Mouse (Mus musculus) lung, postnatal 0 days (tissue): ENCODE results near the gene Catsper3. TPM values are rescaled to one million over a fixed set of nuclear protein-coding genes. Genes with fewer than 3 reads are reported as not detected.

Experiments used
- ATAC-seq: fragments of 200-750 bp; cut with Nextera tagmentation; 2 replicates; pipeline ENCODE4 v1.8.0; 2017; ENCODE audit warnings: moderate library complexity
- DNase-seq: peaks from one replicate; pipeline ENCODE4 v3.0.0-alpha.2; 2016; ENCODE audit warnings: low spot score
- H3K27ac ChIP-seq: fragments of 300-500 bp; sonication (generic); 2 replicates; pipeline ENCODE4 v1.5.1; 2014; ENCODE audit warnings: antibody characterized with exemption, mild to moderate bottlenecking, low read length, mixed read lengths
- H3K27me3 ChIP-seq: fragments of 300-500 bp; sonication (generic); replicated peaks from 2 replicates; pipeline ENCODE4 v1.6.1; 2014; ENCODE audit warnings: low read length, mixed read lengths; ENCODE audit not compliant: insufficient read depth
- H3K36me3 ChIP-seq: fragments of 300-500 bp; sonication (generic); 2 replicates; pipeline ENCODE4 v1.6.1; 2014; ENCODE audit warnings: low read length, mixed read lengths; ENCODE audit not compliant: insufficient read depth
- H3K4me1 ChIP-seq: fragments of 300-500 bp; sonication (generic); 2 replicates; pipeline ENCODE4 v1.6.1; 2014; ENCODE audit warnings: antibody characterized with exemption, low read depth, low read length, mixed read lengths; ENCODE audit not compliant: insufficient read depth
- H3K4me2 ChIP-seq: fragments of 300-500 bp; sonication (generic); replicated peaks from 2 replicates; pipeline ENCODE4 v1.6.1; 2014; ENCODE audit warnings: low read depth, mild to moderate bottlenecking, low read length, moderate library complexity, mixed read lengths
- H3K4me3 ChIP-seq: fragments of 300-500 bp; sonication (generic); 2 replicates; pipeline ENCODE4 v1.5.1; 2014; ENCODE audit warnings: low read depth, low read length
- H3K9ac ChIP-seq: fragments of 300-500 bp; sonication (generic); replicated peaks from 2 replicates; pipeline ENCODE4 v1.6.1; 2014; ENCODE audit warnings: low read depth, mild to moderate bottlenecking
- H3K9me3 ChIP-seq: fragments of 300-500 bp; sonication (generic); 2 replicates; pipeline ENCODE4 v1.6.1; 2016; ENCODE audit warnings: low read length, mixed read lengths
- CTCF ChIP-seq: IDR thresholded peaks from 2 replicates; pipeline ENCODE4 v1.5.1; 2016; ENCODE audit warnings: antibody characterized with exemption, mild to moderate bottlenecking
- EP300 ChIP-seq: IDR thresholded peaks from 2 replicates; pipeline ENCODE4 v1.6.1; 2016; ENCODE audit warnings: antibody characterized with exemption, mild to moderate bottlenecking, control low read depth
- WGBS: fragments of 180-500 bp; shearing (Covaris S2); extraction: QIAGEN DNeasy Blood & Tissue Kit; methylation state at CpG from one replicate; pipeline ENCODE4 v1.1.7; 2014; 5-methylcytosine and 5-hydroxymethylcytosine counted together
- polyA plus RNA-seq: library from polyadenylated mRNA; unstranded; fragments of >200 nt; fragmentation: Nextera tagmentation; extraction: Ambion mirVana; gene quantifications from 2 replicates; pipeline ENCODE4 v1.2.1, GENCODE M21; 2015

Gene Catsper3
- polyA plus RNA-seq, 1 experiment from 2014 or later: 0.18 TPM

DNA sequence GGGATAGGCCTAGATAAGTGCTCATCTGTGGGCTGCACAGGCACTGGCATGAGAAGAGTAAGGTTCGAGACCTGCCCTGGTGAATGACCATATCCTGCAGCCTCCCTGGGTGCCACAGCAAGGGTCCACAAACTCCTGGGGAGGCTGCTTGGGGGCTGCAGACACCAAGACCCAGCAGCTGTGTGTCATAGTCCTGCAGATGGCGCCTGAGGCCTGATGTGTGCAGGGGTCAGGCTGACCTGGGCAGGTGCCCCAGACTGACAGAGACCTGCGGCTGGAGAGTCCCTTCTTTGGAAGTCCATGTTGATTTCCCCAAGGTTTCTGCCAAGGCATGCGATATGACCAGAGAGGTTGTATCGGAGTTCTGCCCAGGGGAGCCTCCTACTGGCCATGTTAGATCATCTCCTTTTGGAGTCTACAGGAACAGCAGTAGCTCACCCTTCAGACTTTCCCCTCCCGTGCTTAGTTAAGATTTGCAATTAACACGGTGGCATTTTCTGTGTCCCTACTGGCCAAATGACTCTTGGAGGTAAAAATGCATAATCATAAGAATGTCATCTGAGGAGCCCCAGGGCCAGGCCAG, 24.8 kb downstream of the Catsper3 start:
- H3K9me3 ChIP-seq: no peaks in the 10 kb centered on the region
- H3K4me1 ChIP-seq: no peaks in the 10 kb centered on the region
- WGBS: 61% methylated on average over 7 of the region's 7 CpGs
- no peaks in the 10 kb centered on the region for H3K36me3 ChIP-seq
- H3K27me3 ChIP-seq: no peaks in the 10 kb centered on the region
- no peak overlapping the region for H3K9ac ChIP-seq
- ATAC-seq (no peak), DNase-seq (no peak)
- H3K4me3 ChIP-seq: no peak overlapping the region
- TF ChIP-seq EP300 (no peak), CTCF (peak; percentile 22; the same call in 1 of the 2 replicates)
- H3K4me2 ChIP-seq: no peak overlapping the region
- no peak overlapping the region for H3K27ac ChIP-seq

DNA sequence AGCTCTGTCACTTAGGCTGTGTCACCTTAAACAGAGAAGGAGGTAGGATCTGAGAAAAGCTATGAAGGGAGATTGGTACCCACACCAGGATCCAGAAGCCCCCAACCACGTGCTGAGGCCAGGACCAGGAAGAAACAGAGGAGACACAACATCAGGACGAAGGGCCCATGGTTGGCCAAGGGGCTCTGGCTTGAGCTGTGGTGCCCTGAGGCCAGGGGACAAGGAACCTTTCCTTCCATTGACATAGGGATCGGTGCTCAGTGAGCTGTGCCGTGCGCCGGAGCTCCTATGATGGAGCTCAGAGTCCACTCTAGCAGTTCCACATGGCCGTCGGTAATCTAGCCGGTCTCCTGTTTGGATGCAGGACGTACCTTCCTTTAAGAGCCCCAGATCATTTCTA, 25.3 kb downstream of the Catsper3 start:
- no peaks in the 10 kb centered on the region for H3K4me1 ChIP-seq
- no peaks in the 10 kb centered on the region for H3K9me3 ChIP-seq
- WGBS: 92% methylated on average over 10 of the region's 10 CpGs
- no peak overlapping the region for H3K4me2 ChIP-seq
- DNase-seq (no peak), ATAC-seq (no peak)
- no peak overlapping the region for H3K27ac ChIP-seq
- H3K27me3 ChIP-seq: no peaks in the 10 kb centered on the region
- no peak for TF ChIP-seq CTCF
- no peak for TF ChIP-seq EP300
- no peak overlapping the region for H3K4me3 ChIP-seq
- H3K36me3 ChIP-seq: no peaks in the 10 kb centered on the region
- no peak overlapping the region for H3K9ac ChIP-seq

DNA sequence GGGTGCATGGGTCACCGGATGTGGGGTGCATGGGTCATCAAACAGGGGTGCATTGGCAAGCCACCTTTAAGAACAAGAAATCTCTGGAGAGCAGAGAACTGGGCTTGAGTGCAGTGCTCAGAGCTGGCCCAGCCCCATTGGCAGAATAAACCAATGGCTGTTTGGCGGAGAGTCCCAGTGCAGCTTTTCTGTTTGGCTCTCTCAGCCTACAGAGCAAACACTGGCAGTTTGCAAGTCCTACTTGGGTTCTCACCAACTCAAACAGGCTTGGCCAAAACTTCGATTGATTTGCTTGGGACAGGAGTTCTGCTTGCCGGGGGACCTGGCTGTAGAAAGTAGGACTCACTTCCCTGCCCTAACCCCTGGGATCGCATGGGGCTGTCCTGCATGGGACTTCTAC, 26.6 kb downstream of the Catsper3 start:
- DNase-seq (peak; percentile 27), ATAC-seq (peak; percentile 62; the same call in 1 of the 2 replicates)
- Histone ChIP-seq H3K9ac (no peak overlapping the region), H3K4me1 (no peaks in the 10 kb centered on the region), H3K27ac (no peak overlapping the region), H3K9me3 (no peaks in the 10 kb centered on the region), H3K36me3 (no peaks in the 10 kb centered on the region), H3K4me3 (no peak overlapping the region), H3K27me3 (no peaks in the 10 kb centered on the region), H3K4me2 (no peak overlapping the region)
- TF ChIP-seq CTCF (no peak), EP300 (no peak)
- WGBS: 51% methylated on average over 5 of the region's 5 CpGs

DNA sequence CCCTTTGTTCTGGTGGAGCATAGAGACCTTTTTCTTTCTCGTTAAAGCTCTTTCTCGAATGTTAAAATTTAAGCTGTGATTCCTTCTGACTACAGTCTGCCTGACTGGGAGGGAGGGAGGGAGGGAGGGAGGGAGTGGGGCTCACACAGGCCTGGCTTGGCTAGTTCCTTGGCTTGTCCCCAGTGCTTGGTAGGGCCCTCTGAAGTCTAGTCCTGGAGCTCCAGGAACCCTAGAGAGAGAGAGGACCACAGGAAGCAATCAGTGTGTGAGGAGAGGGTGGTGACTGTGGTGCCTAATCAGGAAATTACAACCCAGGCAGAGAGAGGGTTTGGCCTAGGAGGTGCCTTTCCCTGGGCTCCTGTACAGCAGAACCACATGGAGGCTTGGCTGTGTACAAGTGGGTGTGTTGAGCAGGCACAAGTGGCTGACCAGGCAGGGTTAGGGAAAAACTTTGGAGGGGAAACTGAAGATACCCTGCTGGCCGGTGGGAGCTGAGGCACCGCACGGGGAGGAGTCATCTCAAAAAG, 29.2 kb downstream of the Catsper3 start:
- 53% methylated on average over 5 of the region's 5 CpGs for WGBS
- no peak overlapping the region for H3K9ac ChIP-seq
- DNase-seq (no peak), ATAC-seq (no peak)
- no peaks in the 10 kb centered on the region for H3K9me3 ChIP-seq
- no peak overlapping the region for H3K4me3 ChIP-seq
- TF ChIP-seq CTCF (no peak), EP300 (no peak)
- no peaks in the 10 kb centered on the region for H3K36me3 ChIP-seq
- no peaks in the 10 kb centered on the region for H3K4me1 ChIP-seq
- H3K4me2 ChIP-seq: no peak overlapping the region
- H3K27me3 ChIP-seq: no peaks in the 10 kb centered on the region
- no peak overlapping the region for H3K27ac ChIP-seq

DNA sequence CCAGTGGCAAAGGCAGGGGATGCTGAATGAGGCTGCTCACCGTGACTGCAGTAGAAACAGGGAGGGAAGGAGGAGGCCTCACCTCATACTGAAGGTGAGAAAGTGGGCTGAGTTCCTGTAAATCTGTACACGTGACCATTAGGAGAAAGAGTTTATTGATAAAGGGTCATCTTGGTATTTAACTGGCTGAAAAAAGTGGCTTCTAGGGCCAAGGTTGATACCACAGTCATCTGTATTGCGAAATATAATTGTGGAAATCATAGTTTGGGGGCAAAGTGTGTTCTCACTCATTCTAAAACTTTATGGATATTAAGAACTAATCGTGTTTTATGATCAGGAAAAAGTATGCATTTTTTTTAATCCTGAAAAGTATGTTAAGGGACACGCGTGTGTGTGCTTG, 30.5 kb downstream of the Catsper3 start:
- Histone ChIP-seq H3K4me3 (no peak overlapping the region), H3K4me2 (no peak overlapping the region), H3K9ac (no peak overlapping the region), H3K27ac (no peak overlapping the region), H3K4me1 (no peaks in the 10 kb centered on the region), H3K27me3 (no peaks in the 10 kb centered on the region), H3K36me3 (no peaks in the 10 kb centered on the region), H3K9me3 (no peaks in the 10 kb centered on the region)
- no peak for TF ChIP-seq EP300
- no peak for TF ChIP-seq CTCF
- DNase-seq (no peak), ATAC-seq (no peak)
- WGBS: 81% methylated on average over 6 of the region's 6 CpGs

DNA sequence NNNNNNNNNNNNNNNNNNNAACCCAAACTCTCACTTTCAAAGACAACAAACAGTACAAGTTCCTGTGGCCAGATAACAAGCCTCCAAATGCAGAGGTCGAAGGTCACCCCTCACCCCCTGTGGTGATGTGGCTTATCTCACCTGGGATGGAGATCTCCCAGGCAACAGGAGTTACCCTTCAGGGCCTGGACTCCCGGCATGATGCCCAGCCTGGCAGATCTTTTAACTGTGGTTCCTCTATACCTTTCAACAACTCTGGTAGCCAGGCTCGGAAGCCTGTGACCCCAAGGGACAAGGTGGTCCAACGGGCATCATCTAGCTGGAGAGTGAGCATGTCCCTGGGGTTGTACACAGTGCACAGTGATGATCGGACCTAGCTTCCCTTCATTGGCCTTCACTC, 38.1 kb downstream of the Catsper3 start:
- H3K27me3 ChIP-seq: peaks cover 41% of the 10 kb centered on the region
- H3K4me2 ChIP-seq: no peak overlapping the region
- TF ChIP-seq EP300: no peak
- TF ChIP-seq CTCF: no peak
- DNase-seq (no peak), ATAC-seq (no peak)
- H3K4me1 ChIP-seq: no peaks in the 10 kb centered on the region
- no peak overlapping the region for H3K27ac ChIP-seq
- no peaks in the 10 kb centered on the region for H3K36me3 ChIP-seq
- H3K4me3 ChIP-seq: no peak overlapping the region
- no peak overlapping the region for H3K9ac ChIP-seq
- 59% methylated on average over 5 of the region's 5 CpGs for WGBS
- no peaks in the 10 kb centered on the region for H3K9me3 ChIP-seq
